In the genomic region with DNA sequence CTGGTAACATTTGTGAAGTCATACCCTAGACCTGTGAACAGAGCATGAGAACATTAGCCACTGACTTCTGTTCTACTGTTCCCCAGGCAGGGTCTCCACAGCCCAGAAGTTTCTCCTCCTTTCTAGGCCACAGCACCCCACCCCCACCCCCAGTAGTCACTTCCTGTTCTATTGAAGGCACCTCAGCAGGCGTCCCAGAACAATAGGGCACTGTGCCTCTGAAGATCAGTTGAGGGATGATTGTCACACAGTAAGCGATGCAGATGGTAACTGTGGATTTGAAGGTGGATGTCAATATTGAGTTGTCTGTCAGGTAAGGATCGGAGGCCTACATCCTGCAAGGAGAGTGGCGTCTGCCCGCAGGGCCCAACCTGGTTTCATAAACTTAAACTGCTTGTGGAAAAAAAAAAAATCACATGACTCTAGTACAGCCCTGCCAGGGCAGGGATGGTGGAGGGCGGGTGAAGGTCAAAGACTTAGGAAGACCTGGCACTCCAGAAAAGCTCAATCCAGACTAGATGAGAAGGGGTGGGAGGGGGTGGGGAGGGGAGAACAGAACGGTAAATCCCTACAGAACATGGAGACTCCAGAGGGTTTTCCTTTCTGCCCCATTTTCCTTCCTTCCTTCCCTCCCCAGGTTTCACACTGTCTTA, we compare ENCODE assay signal across 18 mouse cellular contexts.
DNase-seq lines count a peak whose midpoint lies in the region; ATAC-seq lines count a peak whose summit lies in the region.
"Had no signal": no experiment of that assay in that cellular context is flagged by ENCODE, and none has a peak within 500 bp of the region (broad histone marks: within the 10 kb centered on the region; RNA-seq: fewer than 3 reads in every experiment).

No protein-coding gene starts in this region.

- ATAC-seq in common myeloid progenitor, adult 5-6 weeks (replicated peaks; ENCODE audit: low read depth, poor library complexity, severe bottlenecking) = peak; percentile 50; the same call in 1 of the 2 replicates

- peak; percentile 71 for DNase-seq in retina, postnatal 1 day
- no peak for DNase-seq in retina, embryonic 14.5 days (ENCODE audit: low spot score)
- peak; percentile 9 to 51 for DNase-seq in thymus, adult 18-20 months
- peak; percentile 48 for DNase-seq in thymus, postnatal 4 days
- DNase-seq in heart, adult 9 months (ENCODE audit: low spot score in 2 of 2) = no peak
- no peak for DNase-seq in heart, adult 18-20 months
- DNase-seq in right cerebral cortex, postnatal 25 days = no peak
- DNase-seq: cerebellum, adult 2 months; cerebellum, postnatal 36 days; gastrocnemius, postnatal 10 days; heart, adult 2 months; heart, postnatal 4 days; kidney, adult 2 months; kidney, postnatal 4 days; layer of hippocampus, adult 9-11 months; lung, adult 18-20 months; right cerebral cortex, postnatal 14 days had no signal

Comparison
In these comparisons a context has a peak if more than half of its experiments do, and no peak if none do; other contexts are left out.
1. DNase-seq: peak in retina, postnatal 1 day (single experiment), thymus, adult 18-20 months (2 of 2) and thymus, postnatal 4 days (single experiment); none in retina, embryonic 14.5 days (single experiment), heart, adult 9 months (0 of 2), heart, adult 18-20 months (0 of 2) and right cerebral cortex, postnatal 25 days (single experiment).